Mouse (Mus musculus): Measurements from ENCODE around the gene Wbp1l.

DNA sequence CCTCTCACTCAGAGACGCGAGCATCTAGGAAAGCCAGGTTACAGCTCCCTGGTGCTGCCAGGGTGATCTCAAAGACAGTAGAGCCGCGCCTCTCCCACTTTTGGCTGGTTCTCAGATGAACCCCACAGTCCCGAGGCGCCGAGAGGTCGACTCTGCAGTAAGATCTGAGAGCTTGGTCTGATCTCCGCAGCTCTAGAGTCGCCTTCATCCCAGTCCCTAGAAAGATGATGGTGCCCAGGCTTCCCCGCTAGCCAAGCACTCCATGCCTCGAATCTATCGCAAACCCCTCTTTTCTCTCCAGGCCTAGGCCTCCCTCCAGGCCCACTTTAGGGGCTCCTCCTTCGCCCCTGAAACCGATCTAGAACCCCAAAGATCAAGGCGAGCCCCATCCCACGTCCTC, 26.3 kb upstream of the Wbp1l start:
- TF ChIP-seq CTCF (IDR thresholded peaks at IDR 0.05; ENCODE audit: extremely low read depth, insufficient read depth, low read length) (no peak), POLR2A (IDR thresholded peaks at IDR 0.05; ENCODE audit: extremely low read depth, insufficient read depth, low read length) (no peak)
